Mouse (Mus musculus): ENCODE measurements around the gene Grm7. TPM values are rescaled to one million over a fixed set of nuclear protein-coding genes. Genes with fewer than 3 reads are reported as not detected.

Gene Grm7
- polyA plus RNA-seq, 1 experiment = 1.1 TPM

DNA sequence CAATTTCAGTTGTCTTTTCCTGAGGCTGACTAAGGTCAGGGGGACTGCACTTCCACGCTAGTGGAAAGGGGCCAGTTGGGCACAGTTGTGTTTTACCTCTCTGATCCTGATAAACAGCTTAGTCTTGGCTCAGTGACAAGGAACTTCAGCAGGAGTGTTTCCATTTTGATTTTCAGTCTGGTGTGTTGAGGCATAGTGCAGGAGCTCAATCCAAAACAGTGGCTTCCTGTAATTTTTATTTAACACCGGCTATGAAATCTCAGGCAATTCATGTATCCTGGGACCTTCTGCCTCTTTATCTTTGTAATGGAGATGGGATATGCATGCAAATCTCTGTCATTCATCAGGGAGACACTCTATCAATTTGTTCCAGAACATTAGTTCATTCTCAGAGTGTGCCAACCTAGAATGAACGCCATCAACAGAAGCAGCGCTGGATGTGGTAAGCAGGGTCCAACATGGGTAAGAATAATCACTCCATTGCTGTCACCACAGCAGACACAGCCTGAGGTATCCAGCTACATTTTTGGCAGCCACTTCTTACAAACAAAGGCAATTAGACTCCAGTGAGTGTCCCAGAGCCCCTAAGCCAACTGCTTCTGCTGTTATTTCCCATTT is 926.2 kb downstream of the Grm7 start:
- H3K4me1 ChIP-seq (ENCODE audit: control insufficient read depth, insufficient read depth, low read length) = no peaks in the 10 kb centered on the region
- no peak overlapping the region for H3K27ac ChIP-seq (ENCODE audit: insufficient read depth, low read length)
- TF ChIP-seq CTCF (IDR thresholded peaks at IDR 0.05; ENCODE audit: borderline replicate concordance, insufficient read depth, low read length) = no peak
- TF ChIP-seq POLR2A (IDR thresholded peaks at IDR 0.05; ENCODE audit: low read depth, low read length) = no peak
- no peak overlapping the region for H3K4me3 ChIP-seq (ENCODE audit: insufficient read depth, low read length)

DNA sequence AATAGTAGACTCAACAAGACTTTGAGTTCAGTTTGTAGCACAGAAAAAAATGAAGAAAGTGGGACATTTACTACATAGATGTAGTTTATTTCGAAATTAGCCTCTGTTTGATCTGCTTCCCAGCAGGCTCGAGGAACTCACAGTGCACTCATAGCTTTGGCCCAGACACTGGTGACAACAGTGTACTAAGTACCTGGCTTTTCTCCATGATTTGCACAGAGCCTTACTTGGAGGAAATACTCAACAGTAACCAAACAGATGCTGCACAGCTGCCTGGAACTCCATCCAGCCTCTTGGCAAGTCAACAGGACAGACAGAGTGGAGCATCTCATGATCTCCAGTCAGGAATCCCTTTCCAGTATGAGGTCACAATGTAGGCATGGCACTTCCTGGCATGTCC is 939.5 kb downstream of the Grm7 start:
- no peaks in the 10 kb centered on the region for H3K4me1 ChIP-seq (ENCODE audit: control insufficient read depth, insufficient read depth, low read length)
- TF ChIP-seq POLR2A (IDR thresholded peaks at IDR 0.05; ENCODE audit: low read depth, low read length) (no peak), CTCF (IDR thresholded peaks at IDR 0.05; ENCODE audit: borderline replicate concordance, insufficient read depth, low read length) (no peak)

DNA sequence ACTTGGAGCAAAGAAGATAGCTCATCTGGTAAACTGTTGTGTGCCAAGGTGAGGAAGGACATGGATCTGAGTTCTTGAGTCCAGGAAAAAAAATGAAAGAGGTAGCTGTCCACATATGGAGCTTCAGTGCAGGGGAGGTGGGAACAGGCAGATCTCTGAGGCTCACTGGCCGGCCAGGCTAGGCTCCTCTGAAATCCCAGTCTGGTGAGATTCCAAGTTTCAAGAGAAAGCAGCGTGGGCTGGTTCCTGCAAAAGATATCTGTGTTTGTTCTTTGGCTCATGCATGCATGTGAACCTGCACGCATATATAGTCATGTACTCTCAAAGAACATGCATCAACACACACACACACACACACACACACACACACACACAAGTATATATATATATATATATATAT is 942.2 kb downstream of the Grm7 start:
- TF ChIP-seq POLR2A (IDR thresholded peaks at IDR 0.05; ENCODE audit: low read depth, low read length) (no peak), CTCF (IDR thresholded peaks at IDR 0.05; ENCODE audit: borderline replicate concordance, insufficient read depth, low read length) (no peak)
- Histone ChIP-seq H3K27ac (ENCODE audit: insufficient read depth, low read length) (no peak overlapping the region), H3K4me1 (ENCODE audit: control insufficient read depth, insufficient read depth, low read length) (no peaks in the 10 kb centered on the region), H3K4me3 (ENCODE audit: insufficient read depth, low read length) (no peak overlapping the region)

More for the DNA sequence above, 939.5 kb downstream of the Grm7 start:
- no peak overlapping the region for H3K4me3 ChIP-seq (ENCODE audit: insufficient read depth, low read length)
- no peak overlapping the region for H3K27ac ChIP-seq (ENCODE audit: insufficient read depth, low read length)

DNA sequence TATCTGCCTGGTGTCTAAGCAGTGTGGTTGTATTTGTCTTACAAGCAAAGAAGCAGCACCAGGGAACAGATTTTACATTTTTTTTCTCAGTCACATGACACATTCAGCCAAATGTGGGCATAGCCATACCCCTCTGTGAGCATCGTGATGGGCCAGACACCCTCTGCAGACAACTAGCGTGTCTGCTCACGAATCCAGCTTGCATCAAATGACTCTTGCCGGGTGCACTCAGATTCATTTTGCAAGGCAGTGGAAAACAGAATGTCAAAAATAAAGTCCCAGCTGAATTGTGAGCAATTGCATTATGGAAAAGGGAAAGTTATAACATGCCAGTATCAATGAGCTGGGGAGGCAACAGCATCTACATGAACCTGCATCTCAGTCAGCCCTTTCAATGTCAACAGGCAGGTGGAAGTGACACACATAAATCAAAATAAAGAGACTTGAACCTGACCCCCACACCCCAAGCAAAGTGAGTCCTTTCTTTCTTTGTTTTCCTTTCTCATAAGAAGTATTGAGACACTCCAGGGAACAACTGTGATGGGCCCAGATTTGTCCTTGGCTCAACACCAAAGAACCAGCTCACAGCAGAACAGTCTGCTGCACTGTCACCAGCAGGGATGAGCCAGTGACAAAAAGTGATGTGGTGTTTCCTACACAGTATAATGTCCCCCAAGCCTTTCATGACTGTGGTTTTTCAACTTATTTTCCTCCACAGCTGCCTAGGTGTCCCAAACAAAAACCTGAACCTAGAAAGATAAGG is 956.7 kb downstream of the Grm7 start:
- H3K4me1 ChIP-seq (ENCODE audit: control insufficient read depth, insufficient read depth, low read length) = no peaks in the 10 kb centered on the region
- no peak for TF ChIP-seq POLR2A (IDR thresholded peaks at IDR 0.05; ENCODE audit: low read depth, low read length)
- no peak for TF ChIP-seq CTCF (IDR thresholded peaks at IDR 0.05; ENCODE audit: borderline replicate concordance, insufficient read depth, low read length)
- no peak overlapping the region for H3K27ac ChIP-seq (ENCODE audit: insufficient read depth, low read length)

DNA sequence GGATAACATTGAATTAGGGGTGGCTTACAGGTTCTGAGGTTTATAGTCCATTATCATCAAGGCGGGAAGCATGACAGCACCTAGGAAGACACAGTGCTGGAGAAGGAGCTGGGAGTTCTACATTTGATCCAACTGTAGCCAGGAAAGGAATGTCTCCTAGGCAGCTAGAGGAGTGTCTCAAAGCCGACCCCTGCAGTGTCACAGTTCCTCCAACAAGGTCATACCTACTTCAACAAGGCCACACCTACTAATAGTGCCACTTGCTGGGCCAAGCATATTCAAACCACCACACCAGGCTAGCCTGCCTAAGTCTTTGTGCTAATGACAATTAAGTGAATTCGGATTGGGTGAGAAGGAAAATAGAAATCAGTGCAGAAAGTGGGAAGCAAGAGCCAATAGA is 965.0 kb downstream of the Grm7 start:
- TF ChIP-seq CTCF (IDR thresholded peaks at IDR 0.05; ENCODE audit: borderline replicate concordance, insufficient read depth, low read length) = no peak
- no peak for TF ChIP-seq POLR2A (IDR thresholded peaks at IDR 0.05; ENCODE audit: low read depth, low read length)
- H3K4me1 ChIP-seq (ENCODE audit: control insufficient read depth, insufficient read depth, low read length) = no peaks in the 10 kb centered on the region
- H3K27ac ChIP-seq (ENCODE audit: insufficient read depth, low read length) = no peak overlapping the region
- no peak overlapping the region for H3K4me3 ChIP-seq (ENCODE audit: insufficient read depth, low read length)

More for the DNA sequence above, 956.7 kb downstream of the Grm7 start:
- no peak overlapping the region for H3K4me3 ChIP-seq (ENCODE audit: insufficient read depth, low read length)

DNA sequence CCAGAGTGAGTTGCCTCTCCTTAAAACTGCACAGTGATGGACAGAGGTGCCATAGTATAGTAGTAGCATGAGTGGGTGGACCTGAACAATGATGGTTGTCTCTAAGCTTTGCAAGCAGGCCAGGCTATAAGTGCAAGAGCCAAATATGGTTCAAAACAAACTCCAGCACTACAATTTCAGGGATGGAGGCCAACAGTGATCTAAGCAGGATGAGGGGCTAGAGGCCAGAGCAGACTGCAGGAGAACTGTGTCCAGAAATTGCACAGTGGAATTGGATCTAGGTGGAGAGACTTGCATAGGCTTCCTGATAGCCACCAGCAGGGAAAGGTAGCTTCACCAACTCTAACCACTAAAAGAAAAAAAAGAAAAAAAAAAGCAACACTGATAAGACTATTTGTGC is 968.5 kb downstream of the Grm7 start:
- no peak overlapping the region for H3K4me3 ChIP-seq (ENCODE audit: insufficient read depth, low read length)
- no peaks in the 10 kb centered on the region for H3K4me1 ChIP-seq (ENCODE audit: control insufficient read depth, insufficient read depth, low read length)
- TF ChIP-seq POLR2A (IDR thresholded peaks at IDR 0.05; ENCODE audit: low read depth, low read length) (no peak), CTCF (IDR thresholded peaks at IDR 0.05; ENCODE audit: borderline replicate concordance, insufficient read depth, low read length) (no peak)
- H3K27ac ChIP-seq (ENCODE audit: insufficient read depth, low read length) = no peak overlapping the region
